Comparison of ENCODE assay signal across 25 mouse cellular contexts in the genomic region with DNA sequence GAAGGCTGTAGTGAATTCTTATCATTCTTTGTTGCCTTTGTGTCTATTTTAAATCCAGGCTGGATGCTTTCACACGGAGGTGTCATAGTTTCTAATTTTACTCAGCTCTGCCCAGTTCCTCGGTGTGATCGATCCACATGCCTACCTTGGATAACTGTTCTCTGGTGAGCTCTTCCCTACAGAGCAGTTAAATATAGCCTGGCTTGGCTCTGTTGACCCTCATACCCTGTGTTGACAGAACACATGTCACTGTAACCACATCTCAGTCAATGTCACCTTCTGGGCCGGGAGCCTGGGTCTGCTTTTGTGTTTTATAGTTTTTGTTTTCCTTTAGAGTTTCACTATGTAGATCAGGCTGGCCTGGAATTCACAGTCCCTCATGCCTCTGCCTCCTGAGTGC. TPM values are rescaled to one million over a fixed set of nuclear protein-coding genes. Genes with fewer than 3 reads are reported as not detected.
DNase-seq lines count a peak whose midpoint lies in the region; ATAC-seq lines count a peak whose summit lies in the region.
"Had no signal": no experiment of that assay in that cellular context is flagged by ENCODE, and none has a peak within 500 bp of the region (broad histone marks: within the 10 kb centered on the region; RNA-seq: fewer than 3 reads in every experiment).

No protein-coding gene starts in this region.

- no peak overlapping the region for H3K9ac ChIP-seq in heart, embryonic 12.5 days
- H3K9ac ChIP-seq: forebrain, embryonic 12.5 days; limb, embryonic 15.5 days had no signal

- 0 out of 2 replicates have a peak overlapping the region, but pooled peaks have one; percentile 5 for H3K4me2 ChIP-seq in heart, embryonic 12.5 days
- H3K4me2 ChIP-seq: forebrain, embryonic 12.5 days; limb, embryonic 15.5 days had no signal

- intact Hi-C loops in heart, postnatal 25 days (cut with DNase I), result no loop called here

- DNase-seq in heart, adult 18-20 months, result peak; percentile 42 to 75
- no peak for DNase-seq in heart, postnatal 25 days (ENCODE audit: low spot score)
- DNase-seq in brain, adult 2 months (ENCODE audit: low read depth, low spot score), result peak; percentile 36
- peak; percentile 33 for DNase-seq in heart, postnatal 4 days
- DNase-seq in retina, postnatal 1 day, result no peak
- no peak for DNase-seq in natural killer cell, adult 2 months (ENCODE audit: low spot score in 2 of 2)
- no peak for DNase-seq in cerebellum, postnatal 4 days (ENCODE audit: low spot score in 2 of 2)
- DNase-seq: adrenal gland, adult 2 months; cerebellum, adult 9-10 months; kidney, adult 11 months; lung, adult 2 months; lung, postnatal 36 days; right cerebral cortex, adult 18-20 months; thymus, postnatal 14 days had no signal

- no peaks in the 10 kb centered on the region for H3K9me3 ChIP-seq in heart, embryonic 12.5 days (replicated peaks)
- H3K9me3 ChIP-seq: forebrain, embryonic 12.5 days; limb, embryonic 15.5 days had no signal

- H3K4me1 ChIP-seq in heart, embryonic 12.5 days (replicated peaks), result peaks cover 48% of the 10 kb centered on the region
- H3K4me1 ChIP-seq: limb, embryonic 15.5 days had no signal

- peak overlapping the region; percentile 92 for H3K27ac ChIP-seq in heart, embryonic 12.5 days (ENCODE audit: poor library complexity, severe bottlenecking)
- H3K27ac ChIP-seq: forebrain, embryonic 12.5 days; kidney, postnatal 0 days; limb, embryonic 15.5 days had no signal

- H3K36me3 ChIP-seq in heart, embryonic 12.5 days, result no peaks in the 10 kb centered on the region
- H3K36me3 ChIP-seq: forebrain, embryonic 12.5 days; limb, embryonic 15.5 days had no signal

- ATAC-seq in heart, embryonic 12.5 days (ENCODE audit: insufficient number of reproducible peaks, low FRiP score), result peak; percentile 69; the same call in 1 of the 2 replicates

- H3K27me3 ChIP-seq in heart, embryonic 12.5 days (replicated peaks), result no peaks in the 10 kb centered on the region
- H3K27me3 ChIP-seq: forebrain, embryonic 12.5 days; limb, embryonic 15.5 days had no signal

- no peak overlapping the region for H3K4me3 ChIP-seq in heart, embryonic 12.5 days
- H3K4me3 ChIP-seq: forebrain, embryonic 12.5 days; limb, embryonic 15.5 days had no signal

- 11% methylated on average over 4 of the region's 4 CpGs for WGBS in heart, embryonic 12.5 days

RNA-seq across cellular contexts. Expression of gene Guca2b, which starts 3.4 kb away (rescaled TPM):
- under 1 TPM; 0.51 to 0.65 TPM for total RNA-seq in heart, adult 18-20 months (2021)
- total RNA-seq in heart, postnatal 25 days (2021), result not detected
- polyA plus RNA-seq in heart, embryonic 12.5 days (2016; fragmentation: Nextera tagmentation; extraction: Ambion mirVana), result not detected in 2 replicates
- under 1 TPM in 1 of 2 experiments, not detected in 1; 0.79 TPM for total RNA-seq in heart, postnatal 4 days (2021)
- total RNA-seq: adrenal gland, adult 2 months; left cerebral cortex, adult 18-20 months; left cerebral cortex, postnatal 36 days; midbrain, postnatal 0 days had no signal
- polyA plus RNA-seq: adrenal gland, adult 2 months; C2C12; cortical plate, adult 2 months; embryonic facial prominence, embryonic 11.5 days; forebrain, embryonic 12.5 days; limb, embryonic 15.5 days; lung, adult 2 months; midbrain, postnatal 0 days; neural tube, embryonic 11.5 days had no signal

RNA-seq across cellular contexts. Expression of gene Guca2a, which starts 24.6 kb away (rescaled TPM):
- not detected for total RNA-seq in heart, adult 18-20 months (2021)
- total RNA-seq in heart, postnatal 25 days (2021), result not detected
- polyA plus RNA-seq in heart, embryonic 12.5 days (2016; fragmentation: Nextera tagmentation; extraction: Ambion mirVana), result not detected in 2 replicates
- not detected for total RNA-seq in heart, postnatal 4 days (2021)
- total RNA-seq: adrenal gland, adult 2 months; left cerebral cortex, adult 18-20 months; left cerebral cortex, postnatal 36 days; midbrain, postnatal 0 days had no signal
- polyA plus RNA-seq: adrenal gland, adult 2 months; cortical plate, adult 2 months; embryonic facial prominence, embryonic 11.5 days; forebrain, embryonic 12.5 days; limb, embryonic 15.5 days; lung, adult 2 months; midbrain, postnatal 0 days; neural tube, embryonic 11.5 days had no signal

Comparison
In these comparisons a context has a peak if more than half of its experiments do, and no peak if none do; other contexts are left out.
1. DNase-seq: peak in heart, adult 18-20 months (2 of 2), brain, adult 2 months (single experiment) and heart, postnatal 4 days (single experiment); none in heart, postnatal 25 days (single experiment), retina, postnatal 1 day (single experiment), natural killer cell, adult 2 months (0 of 2) and cerebellum, postnatal 4 days (0 of 2).